In the genomic region with DNA sequence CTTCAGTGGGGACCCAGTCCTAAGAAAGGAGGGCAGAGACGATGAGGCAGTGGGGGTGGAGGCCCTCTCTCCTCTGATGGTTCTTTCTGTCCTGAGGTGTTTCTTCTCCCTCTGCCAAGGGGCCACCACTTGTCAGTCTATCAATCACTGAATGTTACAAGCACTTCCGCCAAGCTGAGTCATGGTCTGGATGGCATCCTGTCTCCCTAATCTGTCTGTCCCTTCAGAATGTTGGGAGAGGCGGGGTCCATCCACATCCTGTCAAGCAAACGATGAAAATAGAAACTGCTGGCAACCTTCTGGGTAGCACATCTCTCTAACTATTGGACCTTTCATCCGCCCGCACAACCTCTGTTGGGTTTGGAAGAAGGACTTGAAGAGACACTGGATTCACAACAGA, we compare ENCODE assay signal across 15 mouse cellular contexts. TPM values are rescaled to one million over a fixed set of nuclear protein-coding genes. Genes with fewer than 3 reads are reported as not detected.
DNase-seq lines count a peak whose midpoint lies in the region; TF ChIP-seq lines count a peak whose summit lies in the region.
"Had no signal": no experiment of that assay in that cellular context is flagged by ENCODE, and none has a peak within 500 bp of the region (broad histone marks: within the 10 kb centered on the region; RNA-seq: fewer than 3 reads in every experiment).

No protein-coding gene starts in this region.

- H3K9me3 ChIP-seq in heart, embryonic 10.5 days = no peaks in the 10 kb centered on the region
- H3K9me3 ChIP-seq in limb, embryonic 10.5 days (replicated peaks) = no peaks in the 10 kb centered on the region
- H3K9me3 ChIP-seq: embryonic facial prominence, embryonic 12.5 days; forebrain, embryonic 12.5 days; hindbrain, embryonic 10.5 days; neural tube, embryonic 15.5 days had no signal

- no peak for TF ChIP-seq POLR2A in lung, adult 2 months (IDR thresholded peaks at IDR 0.05; ENCODE audit: borderline replicate concordance, extremely low read depth, low read depth, low read length)
- TF ChIP-seq POLR2A in thymus, adult 2 months (IDR thresholded peaks at IDR 0.05; ENCODE audit: control insufficient read depth, extremely low read depth, insufficient read depth, low read length, poor library complexity) = no peak

- no peaks in the 10 kb centered on the region for H3K27me3 ChIP-seq in heart, embryonic 10.5 days (ENCODE audit: insufficient read depth, poor library complexity, severe bottlenecking)
- no peaks in the 10 kb centered on the region for H3K27me3 ChIP-seq in limb, embryonic 10.5 days (ENCODE audit: low read depth, poor library complexity, severe bottlenecking)
- H3K27me3 ChIP-seq in thymus, adult 2 months (ENCODE audit: control insufficient read depth, insufficient read depth, low read length) = no peaks in the 10 kb centered on the region
- H3K27me3 ChIP-seq: embryonic facial prominence, embryonic 12.5 days; forebrain, embryonic 12.5 days; neural tube, embryonic 15.5 days had no signal

- H3K4me3 ChIP-seq in lung, adult 2 months (replicated peaks; ENCODE audit: extremely low read depth, low read depth, low read length) = no peak overlapping the region
- H3K4me3 ChIP-seq in heart, embryonic 10.5 days = peak overlapping the region; percentile 15; the same call in 1 of the 2 replicates
- no peak overlapping the region for H3K4me3 ChIP-seq in limb, embryonic 10.5 days
- H3K4me3 ChIP-seq in thymus, adult 2 months (ENCODE audit: control insufficient read depth, insufficient read depth, low read length) = no peak overlapping the region
- H3K4me3 ChIP-seq: embryonic facial prominence, embryonic 12.5 days; forebrain, embryonic 12.5 days; hindbrain, embryonic 10.5 days; neural tube, embryonic 15.5 days had no signal

- peaks cover 95% of the 10 kb centered on the region for H3K36me3 ChIP-seq in heart, embryonic 10.5 days
- H3K36me3 ChIP-seq in limb, embryonic 10.5 days = no peaks in the 10 kb centered on the region
- H3K36me3 ChIP-seq in thymus, adult 2 months (ENCODE audit: control insufficient read depth, insufficient read depth, low read length) = no peaks in the 10 kb centered on the region
- H3K36me3 ChIP-seq: embryonic facial prominence, embryonic 12.5 days; forebrain, embryonic 12.5 days; hindbrain, embryonic 10.5 days; neural tube, embryonic 15.5 days had no signal

- H3K4me1 ChIP-seq in lung, adult 2 months (ENCODE audit: control insufficient read depth, insufficient read depth, low read length) = no peaks in the 10 kb centered on the region; the same call in 1 of the 2 replicates
- H3K4me1 ChIP-seq in heart, embryonic 10.5 days = peaks cover 88% of the 10 kb centered on the region
- H3K4me1 ChIP-seq in limb, embryonic 10.5 days = peaks cover 25% of the 10 kb centered on the region
- H3K4me1 ChIP-seq in thymus, adult 2 months (replicated peaks; ENCODE audit: control insufficient read depth, insufficient read depth, low read length) = no peaks in the 10 kb centered on the region

- WGBS in lung, adult 2 months = 37% methylated on average over 6 of the region's 6 CpGs
- 42% methylated on average over 6 of the region's 6 CpGs for WGBS in heart, embryonic 10.5 days
- 62% methylated on average over 6 of the region's 6 CpGs for WGBS in limb, embryonic 10.5 days
- 64% methylated on average over 6 of the region's 6 CpGs for WGBS in thymus, adult 2 months

- no peak for TF ChIP-seq CTCF in lung, adult 2 months (IDR thresholded peaks at IDR 0.05; ENCODE audit: insufficient read depth, low read length)
- TF ChIP-seq CTCF in thymus, adult 2 months (IDR thresholded peaks at IDR 0.05; ENCODE audit: borderline replicate concordance, control insufficient read depth, extremely low read depth, insufficient read depth, low read length, poor library complexity) = no peak

- H3K27ac ChIP-seq in heart, embryonic 10.5 days = peak overlapping the region; percentile 62
- 0 out of 2 replicates have a peak overlapping the region, but pooled peaks have one; percentile 4 for H3K27ac ChIP-seq in limb, embryonic 10.5 days
- H3K27ac ChIP-seq in thymus, adult 2 months (ENCODE audit: control insufficient read depth, insufficient read depth, low read length) = no peak overlapping the region
- H3K27ac ChIP-seq: embryonic facial prominence, embryonic 12.5 days; forebrain, embryonic 12.5 days; hindbrain, embryonic 10.5 days; neural tube, embryonic 15.5 days had no signal

- peak; percentile 30 to 50 for DNase-seq in lung, adult 18-20 months
- DNase-seq in lung, adult 2 months = no peak
- no peak for DNase-seq in heart, embryonic 10.5 days (ENCODE audit: low spot score)
- DNase-seq in limb, embryonic 10.5 days (ENCODE audit: low spot score) = no peak
- DNase-seq in skeletal muscle tissue, adult 2 months (ENCODE audit: low read depth, low spot score) = peak; percentile 18
- no peak for DNase-seq in right cerebral cortex, adult 18-20 months
- DNase-seq in thymus, adult 2 months = no peak
- DNase-seq: cerebellum, adult 11-12 months; kidney, postnatal 25 days; liver, postnatal 0 days; thymus, postnatal 25 days had no signal

RNA-seq across cellular contexts. Expression of a gene that starts 8.3 kb away (rescaled TPM):
- 31.3 and 74.6 TPM in 2 replicates for polyA plus RNA-seq in lung, adult 2 months (2012; rRNA removed)
- 2,168 and 3,634 TPM in 2 replicates for polyA plus RNA-seq in heart, embryonic 10.5 days (2016; fragmentation: Nextera tagmentation; extraction: Ambion mirVana)
- polyA plus RNA-seq in limb, embryonic 10.5 days (2016; fragmentation: Nextera tagmentation; extraction: Ambion mirVana) = 2.1 and 4.0 TPM in 2 replicates
- polyA plus RNA-seq in thymus, adult 2 months (2012; rRNA removed) = 6.7 and 90.4 TPM in 2 replicates

RNA-seq across cellular contexts. Expression of a gene that starts 26.1 kb away (rescaled TPM):
- 6.9 and 43.2 TPM in 2 replicates for polyA plus RNA-seq in lung, adult 2 months (2012; rRNA removed)
- 3.3 and 6.8 TPM in 2 replicates for polyA plus RNA-seq in heart, embryonic 10.5 days (2016; fragmentation: Nextera tagmentation; extraction: Ambion mirVana)
- 5.1 and 6.0 TPM in 2 replicates for polyA plus RNA-seq in limb, embryonic 10.5 days (2016; fragmentation: Nextera tagmentation; extraction: Ambion mirVana)
- 36.0 and 38.7 TPM in 2 replicates for polyA plus RNA-seq in thymus, adult 2 months (2012; rRNA removed)

Comparison
In these comparisons a context has a peak if more than half of its experiments do, and no peak if none do; other contexts are left out.
1. DNase-seq: peak in lung, adult 18-20 months (2 of 2) and skeletal muscle tissue, adult 2 months (single experiment); none in lung, adult 2 months (single experiment), heart, embryonic 10.5 days (single experiment), limb, embryonic 10.5 days (single experiment), right cerebral cortex, adult 18-20 months (single experiment) and thymus, adult 2 months (single experiment).
2. RNA of a gene that starts 8.3 kb away (polyA plus RNA-seq): 2,168 to 3,634 TPM in heart, embryonic 10.5 days; 6.7 to 90.4 TPM in thymus, adult 2 months, 31.3 to 74.6 TPM in lung, adult 2 months and 2.1 to 4.0 TPM in limb, embryonic 10.5 days; every median in the first group is over 10 times any median in the second.